Mouse (Mus musculus) stomach, postnatal 0 days (tissue): ENCODE data around the gene Pou3f1.

ENCODE experiments used
- CTCF ChIP-seq: IDR thresholded peaks from 2 replicates; pipeline ENCODE4 v1.5.1; 2016; ENCODE audit warnings: antibody characterized with exemption, low read depth, mild to moderate bottlenecking, moderate library complexity
- EP300 ChIP-seq: optimal IDR thresholded peaks from 2 replicates; pipeline ENCODE3; 2016; ENCODE audit warnings: antibody characterized with exemption

DNA sequence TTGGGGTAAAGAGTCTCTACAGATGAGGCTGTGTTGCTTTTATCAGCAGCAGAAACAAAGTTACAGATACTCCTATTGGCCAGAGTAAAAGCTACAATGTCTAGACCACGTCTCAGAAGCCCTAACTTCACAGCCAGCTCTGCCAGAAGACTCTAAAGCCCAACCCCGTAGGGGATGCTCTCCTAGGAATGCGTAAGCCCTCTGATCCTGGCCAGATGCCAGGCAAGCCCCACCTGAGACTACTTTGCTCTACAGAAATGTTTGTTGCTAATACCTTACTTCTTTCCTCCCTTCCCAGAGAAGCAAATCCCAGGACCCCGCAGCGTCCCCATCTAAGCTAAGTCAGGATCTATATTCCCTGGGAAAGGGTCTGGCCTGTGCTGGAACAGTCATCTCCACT lies 8.7 kb upstream of the Pou3f1 start:
- TF ChIP-seq CTCF = no peak
- TF ChIP-seq EP300 = no peak
